9 mouse cellular contexts compared by ENCODE assay signal in the genomic region with DNA sequence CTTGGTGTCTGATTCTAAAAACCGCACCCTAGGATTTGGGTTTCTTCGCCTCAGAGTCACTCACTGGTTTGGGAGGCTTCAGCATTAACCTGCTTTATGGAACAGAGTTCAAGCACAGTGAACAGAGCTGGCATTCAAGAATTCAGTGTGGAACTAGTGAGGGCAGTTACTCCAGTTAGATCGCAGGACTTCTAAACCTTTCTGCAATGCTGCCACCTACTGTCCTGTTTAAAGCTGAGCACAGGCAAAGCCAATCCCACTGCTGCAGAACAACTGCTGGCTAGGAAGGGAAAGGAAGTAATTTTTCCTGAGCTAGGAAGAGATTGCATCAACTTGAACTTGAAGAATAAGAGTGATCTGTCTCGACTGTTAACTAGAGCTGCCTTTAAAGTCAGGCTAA.
DNase-seq lines count a peak whose midpoint lies in the region; ATAC-seq and TF ChIP-seq lines count a peak whose summit lies in the region.
"Had no signal": no experiment of that assay in that cellular context is flagged by ENCODE, and none has a peak within 500 bp of the region (broad histone marks: within the 10 kb centered on the region; RNA-seq: fewer than 3 reads in every experiment).

No protein-coding gene starts in this region.

- no peaks in the 10 kb centered on the region for H3K9me3 ChIP-seq in liver, postnatal 0 days (ENCODE audit: low read length)

- H3K9ac ChIP-seq in liver, postnatal 0 days (replicated peaks) = no peak overlapping the region

- no peak for ATAC-seq in liver, postnatal 0 days

- no peak for TF ChIP-seq EP300 in liver, postnatal 0 days (IDR thresholded peaks at IDR 0.05; ENCODE audit: low read depth)

- H3K4me3 ChIP-seq in liver, postnatal 0 days (ENCODE audit: low read depth, low read length) = no peak overlapping the region
- H3K4me3 ChIP-seq: erythroblast, embryonic 14.5 days had no signal

- H3K36me3 ChIP-seq in liver, postnatal 0 days (replicated peaks; ENCODE audit: insufficient read depth, low read length) = no peaks in the 10 kb centered on the region

- no peak overlapping the region for H3K27ac ChIP-seq in liver, postnatal 0 days (ENCODE audit: low read depth)

- TF ChIP-seq CTCF in liver, postnatal 0 days (IDR thresholded peaks at IDR 0.05; ENCODE audit: low read depth) = peak; percentile 69

- H3K27me3 ChIP-seq in liver, postnatal 0 days (ENCODE audit: insufficient read depth, low read length) = no peaks in the 10 kb centered on the region

- intact Hi-C loops in gastrocnemius, postnatal 14 days (cut with DNase I; ENCODE audit: low total_unique reads) = no loop called here

- DNase-seq in 3134 (ENCODE audit: extremely low read depth, insufficient read length, low spot score) = peak; percentile 13
- DNase-seq in Muller cell, postnatal 12 days (ENCODE audit: inconsistent ontology term) = peak; percentile 71
- peak; percentile 9 to 39 for DNase-seq in cerebellum, postnatal 36 days
- peak; percentile 14 for DNase-seq in gastrocnemius, postnatal 14 days
- DNase-seq in kidney, postnatal 25 days = peak; percentile 60 to 62
- DNase-seq in liver, postnatal 0 days = no peak
- DNase-seq in retina, postnatal 1 day = peak; percentile 80
- no peak for DNase-seq in natural killer cell, adult 2 months (ENCODE audit: low spot score in 2 of 2)

- no peaks in the 10 kb centered on the region for H3K4me1 ChIP-seq in liver, postnatal 0 days (ENCODE audit: insufficient read depth)

- 29% methylated on average over 4 of the region's 4 CpGs for WGBS in liver, postnatal 0 days (ENCODE audit: insufficient replicate concordance)

- no peak overlapping the region for H3K4me2 ChIP-seq in liver, postnatal 0 days (ENCODE audit: low read depth, low read length)

Comparison
In these comparisons a context has a peak if more than half of its experiments do, and no peak if none do; other contexts are left out.
1. DNase-seq: peak in 3134 (single experiment), Muller cell, postnatal 12 days (single experiment), cerebellum, postnatal 36 days (2 of 2), gastrocnemius, postnatal 14 days (single experiment), kidney, postnatal 25 days (2 of 2) and retina, postnatal 1 day (single experiment); none in liver, postnatal 0 days (single experiment) and natural killer cell, adult 2 months (0 of 2).